Mouse (Mus musculus) stomach, postnatal 0 days (tissue): ENCODE measurements around the gene Kmt5a. TPM values are rescaled to one million over a fixed set of nuclear protein-coding genes. Genes with fewer than 3 reads are reported as not detected.

Experiments used
- ATAC-seq: fragments of 200-750 bp; cut with Nextera tagmentation; 2 replicates; pipeline ENCODE4 v1.8.0; 2017; ENCODE audit not compliant: low FRiP score, low TSS enrichment
- DNase-seq: peaks from one replicate; pipeline ENCODE4 v3.0.0-alpha.2; 2016; ENCODE audit warnings: low spot score
- H3K27ac ChIP-seq: fragments of 300-500 bp; sonication (generic); replicated peaks from 2 replicates; pipeline ENCODE4 v1.5.1; 2014; ENCODE audit warnings: mild to moderate bottlenecking, control low read depth
- H3K27me3 ChIP-seq: fragments of 300-500 bp; sonication (generic); 2 replicates; pipeline ENCODE4 v1.6.1; 2014; ENCODE audit warnings: low read length; ENCODE audit not compliant: control insufficient read depth, insufficient read depth
- H3K36me3 ChIP-seq: fragments of 300-500 bp; sonication (generic); 2 replicates; pipeline ENCODE4 v1.6.1; 2014; ENCODE audit warnings: low read length, mixed read lengths; ENCODE audit not compliant: control insufficient read depth, insufficient read depth
- H3K4me1 ChIP-seq: fragments of 300-500 bp; sonication (generic); replicated peaks from 2 replicates; pipeline ENCODE4 v1.6.1; 2014; ENCODE audit warnings: antibody characterized with exemption; ENCODE audit not compliant: control insufficient read depth, insufficient read depth
- H3K4me2 ChIP-seq: fragments of 300-500 bp; sonication (generic); replicated peaks from 2 replicates; pipeline ENCODE4 v1.6.1; 2014; ENCODE audit warnings: low read depth, mild to moderate bottlenecking, control low read depth, moderate library complexity
- H3K4me3 ChIP-seq: fragments of 300-500 bp; sonication (generic); 2 replicates; pipeline ENCODE4 v1.5.1; 2014; ENCODE audit warnings: low read depth, low read length, control low read depth
- H3K9ac ChIP-seq: fragments of 300-500 bp; sonication (generic); 2 replicates; pipeline ENCODE4 v1.6.1; 2014; ENCODE audit warnings: mild to moderate bottlenecking, low read length, control low read depth, mixed read lengths
- H3K9me3 ChIP-seq: fragments of 300-500 bp; sonication (generic); 2 replicates; pipeline ENCODE4 v1.6.1; 2016; ENCODE audit warnings: low read length; ENCODE audit not compliant: control insufficient read depth
- CTCF ChIP-seq: IDR thresholded peaks from 2 replicates; pipeline ENCODE4 v1.5.1; 2016; ENCODE audit warnings: antibody characterized with exemption, low read depth, mild to moderate bottlenecking, moderate library complexity
- EP300 ChIP-seq: optimal IDR thresholded peaks from 2 replicates; pipeline ENCODE3; 2016; ENCODE audit warnings: antibody characterized with exemption
- WGBS: fragments of 180-500 bp; shearing (Covaris S2); extraction: QIAGEN DNeasy Blood & Tissue Kit; methylation state at CpG from one replicate; pipeline ENCODE4 v1.1.7; 2014; 5-methylcytosine and 5-hydroxymethylcytosine counted together
- polyA plus RNA-seq: library from polyadenylated mRNA; unstranded; fragments of >200 nt; fragmentation: Nextera tagmentation; extraction: Ambion mirVana; gene quantifications from 2 replicates; pipeline ENCODE4 v1.2.1, GENCODE M21; 2015

The Kmt5a gene
- polyA plus RNA-seq, 1 experiment from 2014 or later = 64.1 TPM

- Histone ChIP-seq H3K36me3 (no peaks in the 10 kb centered on the region), H3K9me3 (no peaks in the 10 kb centered on the region), H3K27ac (peak overlapping the region; percentile 96), H3K27me3 (no peaks in the 10 kb centered on the region), H3K9ac (no peak overlapping the region), H3K4me2 (peak overlapping the region; percentile 88), H3K4me1 (no peaks in the 10 kb centered on the region), H3K4me3 (no peak overlapping the region)
- TF ChIP-seq CTCF (no peak), EP300 (no peak)
- WGBS = 78% methylated on average over 3 of the region's 3 CpGs
- DNase-seq (no peak), ATAC-seq (no peak)
Observed at GRCm38 (mm10) chr5:124444208-124444607, 4.5 kb downstream of the Kmt5a start.

GRCm38 (mm10) chr5:124444661-124445561 lies 5.2 kb downstream of the Kmt5a start:
- Histone ChIP-seq H3K36me3 (0 out of 2 replicates have a peak, but pooled peaks cover under 1% of the 10 kb centered on the region), H3K9ac (peak overlapping the region; percentile 87), H3K27me3 (no peaks in the 10 kb centered on the region), H3K4me2 (peak overlapping the region; percentile 88), H3K4me3 (peak overlapping the region; percentile 88), H3K9me3 (no peaks in the 10 kb centered on the region), H3K27ac (peak overlapping the region; percentile 96), H3K4me1 (no peaks in the 10 kb centered on the region)
- WGBS = 4% methylated on average over 52 of the region's 66 CpGs
- DNase-seq = peak; percentile 80
- ATAC-seq = peak; percentile 68
- TF ChIP-seq CTCF (no peak), EP300 (no peak)

GRCm38 (mm10) chr5:124445621-124446293 lies 6.0 kb downstream of the Kmt5a start:
- ATAC-seq = peak; percentile 22
- under 1% methylated on average over 30 of the region's 77 CpGs for WGBS
- H3K4me1 ChIP-seq = no peaks in the 10 kb centered on the region
- H3K4me3 ChIP-seq = peak overlapping the region; percentile 88
- H3K9me3 ChIP-seq = no peaks in the 10 kb centered on the region
- H3K36me3 ChIP-seq = peaks cover 5% of the 10 kb centered on the region; the same call in 1 of the 2 replicates
- TF ChIP-seq CTCF (no peak), EP300 (no peak)
- DNase-seq = peak; percentile 74
- no peaks in the 10 kb centered on the region for H3K27me3 ChIP-seq
- H3K9ac ChIP-seq = peak overlapping the region; percentile 87
- peak overlapping the region; percentile 96 for H3K27ac ChIP-seq
- H3K4me2 ChIP-seq = peak overlapping the region; percentile 88

- Histone ChIP-seq H3K27me3 (no peaks in the 10 kb centered on the region), H3K9me3 (no peaks in the 10 kb centered on the region), H3K4me2 (peak overlapping the region; percentile 88), H3K4me3 (peak overlapping the region; percentile 88), H3K27ac (peak overlapping the region; percentile 96), H3K4me1 (no peaks in the 10 kb centered on the region), H3K9ac (peak overlapping the region; percentile 87), H3K36me3 (peaks cover 5% of the 10 kb centered on the region; the same call in 1 of the 2 replicates)
- DNase-seq = peak; percentile 94
- 1% methylated on average over 15 of the region's 15 CpGs for WGBS
- peak; percentile 88 for ATAC-seq
- TF ChIP-seq EP300 (no peak), CTCF (peak; percentile 54)
Observed at GRCm38 (mm10) chr5:124446301-124446881, 6.7 kb downstream of the Kmt5a start.

GRCm38 (mm10) chr5:124449494-124449893 lies 9.8 kb downstream of the Kmt5a start:
- H3K27ac ChIP-seq = peak overlapping the region; percentile 63
- ATAC-seq = peak; percentile 42
- no peaks in the 10 kb centered on the region for H3K9me3 ChIP-seq
- peak; percentile 72 for DNase-seq
- no peaks in the 10 kb centered on the region for H3K4me1 ChIP-seq
- TF ChIP-seq EP300 = no peak
- no peak for TF ChIP-seq CTCF
- peak overlapping the region; percentile 4; the same call in 1 of the 2 replicates for H3K4me2 ChIP-seq
- H3K27me3 ChIP-seq = no peaks in the 10 kb centered on the region
- WGBS = 31% methylated on average over 6 of the region's 6 CpGs
- peaks cover 12% of the 10 kb centered on the region; the same call in 1 of the 2 replicates for H3K36me3 ChIP-seq
- H3K4me3 ChIP-seq = no peak overlapping the region
- 0 out of 2 replicates have a peak overlapping the region, but pooled peaks have one; percentile 4 for H3K9ac ChIP-seq
